Mouse (Mus musculus): ENCODE measurements around the gene Dhrs7c.
A peak's percentile ranks its signal among the peaks of the same experiment; 100 is the strongest.

Dhrs7c gene

DNA sequence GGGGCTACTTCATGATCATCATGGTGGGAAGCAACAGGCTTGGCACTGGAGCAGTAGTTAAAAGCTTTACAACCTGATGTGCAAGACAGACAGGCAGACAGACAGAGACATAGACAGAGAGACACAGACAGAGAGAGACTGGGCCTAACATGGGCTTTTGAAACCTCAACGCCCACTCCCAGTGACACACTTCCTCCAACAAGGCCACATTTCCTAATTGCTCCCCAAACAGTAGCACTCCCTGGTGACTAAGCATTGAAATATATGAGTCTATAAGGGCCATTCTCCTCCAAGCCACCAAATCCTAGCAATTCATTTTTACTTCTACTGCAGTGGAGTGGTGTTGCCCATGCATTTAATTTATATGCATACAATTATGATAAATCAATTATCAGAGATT is 41.8 kb downstream of the Dhrs7c start:
- no peak for DNase-seq (ENCODE audit: low spot score)

DNA sequence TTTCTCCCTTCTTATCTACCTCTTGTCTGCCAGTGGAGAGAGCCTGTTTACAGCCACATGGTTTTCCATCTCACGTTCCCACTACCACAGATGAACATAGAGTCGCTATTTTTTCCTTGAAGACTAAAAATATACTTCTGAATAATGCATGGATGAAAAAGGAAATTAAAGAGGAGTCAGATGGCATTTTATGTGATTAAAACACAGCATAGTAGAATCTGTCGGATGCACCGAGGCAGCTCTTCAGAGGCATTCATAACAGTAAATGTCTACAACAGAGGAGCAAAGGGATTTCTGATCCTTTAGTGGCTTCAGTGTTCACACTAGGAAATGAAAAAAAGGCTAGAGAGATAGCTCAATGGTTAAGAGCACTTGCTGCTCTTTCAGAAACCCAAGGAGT is 47.2 kb downstream of the Dhrs7c start:
- DNase-seq (ENCODE audit: low spot score): no peak

DNA sequence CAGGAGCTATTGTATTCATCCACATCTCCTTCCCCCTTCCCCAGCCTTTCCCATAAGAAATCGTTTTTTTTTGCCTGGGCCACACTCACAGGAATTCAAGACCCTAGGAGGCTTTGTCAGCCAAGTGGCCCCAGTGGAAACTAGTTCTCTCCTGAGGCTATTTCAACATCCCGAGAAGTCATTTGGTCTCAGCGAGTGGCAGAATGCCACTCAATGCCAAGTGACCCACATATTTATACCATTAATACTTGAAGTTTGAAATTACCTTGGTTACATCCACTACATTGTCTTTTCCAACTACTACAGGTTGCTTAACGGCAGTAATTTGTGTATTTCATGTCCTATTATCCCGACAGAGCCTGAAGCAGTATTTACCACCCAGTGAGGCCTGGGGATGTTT is 53.8 kb downstream of the Dhrs7c start:
- DNase-seq (ENCODE audit: low spot score): no peak

DNA sequence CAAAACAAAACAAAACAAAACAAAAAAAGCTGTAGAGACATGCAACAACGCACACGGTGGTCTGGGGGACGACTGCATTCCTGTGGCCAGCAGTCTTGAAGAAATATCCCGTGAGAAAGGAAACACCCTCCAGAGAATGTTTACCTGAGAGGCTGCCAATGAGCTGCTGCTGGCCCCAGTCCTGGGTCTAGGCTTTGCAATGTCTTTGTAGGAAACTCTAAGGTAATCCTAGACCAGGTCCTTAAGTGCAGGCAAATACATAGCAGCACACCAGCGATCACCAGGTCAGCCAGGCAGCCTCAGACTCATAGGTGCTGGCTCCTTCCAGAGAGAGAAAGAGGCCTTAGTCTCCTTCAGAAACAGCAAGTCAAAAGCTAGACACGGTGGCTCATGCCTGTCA is 56.0 kb downstream of the Dhrs7c start:
- DNase-seq (ENCODE audit: low spot score): no peak

DNA sequence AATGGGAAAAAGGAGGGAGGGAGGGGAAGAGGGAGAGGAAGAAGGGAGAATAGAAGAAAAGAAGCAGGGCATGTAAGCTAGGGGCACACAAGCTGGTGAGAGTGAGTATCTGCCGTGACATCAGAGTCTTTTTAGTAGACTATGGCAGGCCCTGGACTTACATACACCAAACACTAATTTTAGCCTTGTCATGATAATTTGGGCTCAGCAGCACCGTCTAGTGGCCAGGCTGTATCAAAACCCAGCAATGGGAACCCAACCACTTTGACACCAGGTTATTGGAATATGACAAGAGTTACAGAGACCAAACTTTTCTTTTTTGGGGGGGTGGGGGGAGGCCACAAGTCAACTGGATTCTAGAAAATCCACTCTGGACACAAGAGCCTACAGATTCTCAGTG is 57.0 kb downstream of the Dhrs7c start:
- DNase-seq (ENCODE audit: low spot score): peak; percentile 25

DNA sequence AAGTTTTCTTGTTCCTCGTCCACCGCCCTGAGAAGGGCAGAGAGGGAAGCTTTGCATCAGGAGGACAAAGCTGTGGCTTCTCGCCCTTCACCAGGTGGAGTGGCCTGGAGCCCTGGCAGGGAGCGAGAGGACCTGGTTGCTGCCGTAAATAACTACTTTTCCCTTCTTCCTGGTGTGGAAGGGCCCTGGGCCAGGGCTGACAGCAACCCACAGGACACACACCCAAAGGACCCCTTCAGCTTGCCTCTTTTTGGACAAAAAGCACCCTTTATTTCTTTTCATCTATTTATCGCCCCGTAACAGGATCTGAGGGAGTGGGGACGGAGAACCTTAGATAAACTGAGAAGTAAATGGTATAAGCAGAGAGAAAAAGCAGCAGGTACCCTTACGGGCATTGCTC is 60.5 kb downstream of the Dhrs7c start:
- no peak for DNase-seq (ENCODE audit: low spot score)

DNA sequence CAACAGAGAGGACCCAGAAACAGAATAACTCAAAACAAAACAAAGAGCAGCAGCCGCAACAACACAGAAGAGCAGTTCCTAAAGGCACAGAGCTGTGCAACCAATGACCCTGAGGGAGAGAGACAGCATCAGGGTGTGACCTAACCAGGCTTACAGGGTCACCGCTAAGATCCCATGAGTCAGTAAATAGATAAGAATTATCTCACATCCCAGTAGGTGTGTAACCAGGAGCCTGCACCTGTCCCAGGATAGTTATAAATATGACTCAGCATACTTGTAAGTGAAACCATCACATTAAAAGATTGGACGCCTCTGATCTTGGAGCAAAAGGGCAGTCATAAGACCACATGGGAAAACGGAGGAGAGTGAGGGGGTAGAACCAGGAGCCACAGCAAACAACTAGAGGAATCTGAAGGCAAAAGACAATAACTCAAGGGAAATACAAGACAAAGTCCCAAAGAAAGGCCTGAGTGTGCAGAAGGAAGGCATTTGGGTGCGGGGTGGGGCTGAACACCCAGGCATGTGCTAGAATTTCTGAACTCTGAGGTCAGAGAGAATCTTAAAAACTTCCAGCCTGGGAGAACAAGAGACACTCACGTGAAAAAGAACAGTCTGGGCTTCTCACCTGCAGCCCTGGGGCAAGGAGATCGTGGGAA is 62.9 kb downstream of the Dhrs7c start:
- DNase-seq (ENCODE audit: low spot score): no peak

DNA sequence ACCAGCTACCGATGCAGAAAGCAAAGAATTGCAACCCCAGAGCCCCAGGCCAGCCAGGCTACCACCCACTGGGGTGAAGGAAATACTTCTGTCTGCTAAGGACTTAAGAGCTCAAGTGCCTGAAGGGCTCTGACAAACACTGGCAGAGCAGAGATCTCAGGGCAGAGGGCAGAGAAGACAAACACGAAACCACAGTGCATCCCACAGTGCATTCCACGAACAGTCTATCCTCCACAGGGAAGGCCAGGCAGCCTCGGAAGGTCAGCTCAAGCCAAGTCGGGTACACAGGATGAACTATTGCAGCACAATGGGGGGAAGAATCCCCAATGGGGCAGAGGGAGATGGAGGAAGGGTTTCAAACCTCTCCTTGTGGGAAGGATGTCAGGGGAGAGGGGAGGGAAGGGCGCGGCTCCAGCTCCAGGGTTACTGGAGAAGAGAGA is 63.4 kb downstream of the Dhrs7c start:
- DNase-seq (ENCODE audit: low spot score): no peak

DNA sequence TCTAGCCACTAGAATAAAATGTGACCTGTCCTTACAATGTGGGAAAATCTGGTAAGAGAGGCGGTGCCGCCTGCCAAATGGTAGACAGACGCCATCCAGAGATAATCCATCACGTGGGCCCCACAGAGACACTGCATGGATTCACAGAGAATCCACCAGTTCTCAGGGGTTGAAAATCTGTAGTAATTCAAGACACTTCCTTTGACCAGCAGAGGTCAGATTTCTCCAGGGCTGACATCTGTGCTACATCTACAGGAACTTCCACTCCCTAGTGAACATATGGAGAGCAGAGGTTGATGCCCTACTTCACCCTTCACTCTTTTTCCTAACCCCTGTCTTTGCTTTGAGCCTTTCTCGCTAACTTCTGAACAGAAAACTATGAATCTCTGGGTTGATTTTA is 67.1 kb downstream of the Dhrs7c start:
- DNase-seq (ENCODE audit: low spot score): no peak

Measured in urinary bladder, postnatal 14 days (tissue).